Mouse (Mus musculus): ENCODE data around the gene Rrm1. TPM values are rescaled to one million over a fixed set of nuclear protein-coding genes. Genes with fewer than 3 reads are reported as not detected.
A peak's percentile ranks its signal among the peaks of the same experiment; 100 is the strongest.

Rrm1 gene
- total RNA-seq, 2 experiments from 2014 or later: 14.4 to 19.1 TPM

- intact Hi-C loops (cut with DNase I): loop anchor here (5.0 to 10.0 kb wide), 3 partner anchors 181 to 1361 kb away; partner anchors contain the start of gene Olfr557
- DNase-seq: no peak
Observed at GRCm38 (mm10) chr7:102514144-102514543, 72.6 kb downstream of the Rrm1 start.

- peak; percentile 9 to 16 for DNase-seq
- intact Hi-C loops (cut with DNase I): loop anchor here (10.0 kb wide), 2 partner anchors 178 to 1358 kb away; partner anchors contain the start of gene Olfr557
Observed at GRCm38 (mm10) chr7:102516261-102517050, 75.0 kb downstream of the Rrm1 start.

- no peak for DNase-seq
- intact Hi-C loops (cut with DNase I): loop anchor here (10.0 kb wide), 2 partner anchors 178 to 1358 kb away; partner anchors contain the start of gene Olfr557
Observed at GRCm38 (mm10) chr7:102517051-102517335, 75.5 kb downstream of the Rrm1 start.

Other genes with a start within 250 kb of the Rrm1 start
- gene Nup98, start 231.5 kb upstream of the Rrm1 start, total RNA-seq (2021): 10 to 100 TPM; 31.9 to 34.2 TPM
- gene Pgap2, start 231.5 kb upstream of the Rrm1 start, total RNA-seq (2021): 10 to 100 TPM; 54.4 to 55.7 TPM
- gene Rhog, start 185.6 kb upstream of the Rrm1 start, total RNA-seq (2021): 10 to 100 TPM; 30.8 to 31.9 TPM
- gene Stim1, start 173.9 kb upstream of the Rrm1 start, total RNA-seq (2021): 10 to 100 TPM; 25.8 to 30.2 TPM
- gene Olfr543, start 40.0 kb downstream of the Rrm1 start, total RNA-seq (2021): not detected
- gene Olfr544, start 46.6 kb downstream of the Rrm1 start, total RNA-seq (2021): not detected
- gene Olfr545, start 57.9 kb downstream of the Rrm1 start, total RNA-seq (2021): not detected
- not detected for gene Olfr547, start 93.1 kb downstream of the Rrm1 start, total RNA-seq (2021)
- not detected for gene Olfr548-ps1, start 99.2 kb downstream of the Rrm1 start, total RNA-seq (2021)
- gene Olfr549, start 108.2 kb downstream of the Rrm1 start, total RNA-seq (2021): not detected
- gene Trim21, start 123.8 kb downstream of the Rrm1 start, total RNA-seq (2021): 1 to 10 TPM; 6.1 to 7.7 TPM
- gene Olfr550, start 129.7 kb downstream of the Rrm1 start, total RNA-seq (2021): under 1 TPM; 0.17 to 0.37 TPM
- not detected for gene Olfr551, start 150.2 kb downstream of the Rrm1 start, total RNA-seq (2021)
- gene Olfr552, start 156.1 kb downstream of the Rrm1 start, total RNA-seq (2021): under 1 TPM; 0.07 to 0.27 TPM
- not detected for gene Olfr553, start 176.5 kb downstream of the Rrm1 start, total RNA-seq (2021)
- not detected for gene Olfr554, start 196.7 kb downstream of the Rrm1 start, total RNA-seq (2021)
- not detected for gene Olfr555, start 217.1 kb downstream of the Rrm1 start, total RNA-seq (2021)
- not detected for gene Olfr556, start 223.2 kb downstream of the Rrm1 start, total RNA-seq (2021)
- gene Trim68, start 245.6 kb downstream of the Rrm1 start, total RNA-seq (2021): 1 to 10 TPM; 7.7 to 8.7 TPM